In genomic region chr3:95669309-95669665, GRCm38 (mm10) we compare ENCODE assay signal across 12 mouse cellular contexts. TPM values are rescaled to one million over a fixed set of nuclear protein-coding genes. Genes with fewer than 3 reads are reported as not detected.
DNase-seq lines count a peak whose midpoint lies in the region; ATAC-seq and TF ChIP-seq lines count a peak whose summit lies in the region.
"Had no signal": no experiment of that assay in that cellular context is flagged by ENCODE, and none has a peak within 500 bp of the region (broad histone marks: within the 10 kb centered on the region; RNA-seq: fewer than 3 reads in every experiment).

No protein-coding gene starts in this region.

- no peaks in the 10 kb centered on the region for H3K27me3 ChIP-seq in heart, embryonic 12.5 days (replicated peaks)
- no peaks in the 10 kb centered on the region for H3K27me3 ChIP-seq in spleen, adult 2 months (ENCODE audit: control insufficient read depth, insufficient read depth, low read length)
- H3K27me3 ChIP-seq in liver, embryonic 15.5 days, result no peaks in the 10 kb centered on the region

- DNase-seq in heart, adult 18-20 months, result no peak
- no peak for DNase-seq in spleen, adult 2 months (ENCODE audit: low read depth in 1 of 2, low spot score in 2 of 2)
- DNase-seq in spleen, postnatal 14 days (ENCODE audit: low spot score in 2 of 2), result no peak
- DNase-seq in thymus, postnatal 4 days, result peak; percentile 50
- DNase-seq in embryo, embryonic 9.5 days (ENCODE audit: extremely low spot score), result no peak
- DNase-seq in cerebellum, adult 8-10 months, result no peak
- DNase-seq: cerebellum, adult 18-20 months had no signal

- peaks cover 78% of the 10 kb centered on the region for H3K4me1 ChIP-seq in heart, embryonic 12.5 days (replicated peaks)
- peaks cover 59% of the 10 kb centered on the region; the same call in 1 of the 2 replicates for H3K4me1 ChIP-seq in spleen, adult 2 months (ENCODE audit: control insufficient read depth, insufficient read depth, insufficient read length)
- peaks cover 94% of the 10 kb centered on the region for H3K4me1 ChIP-seq in liver, embryonic 15.5 days (replicated peaks)

- H3K9me3 ChIP-seq in heart, embryonic 12.5 days (replicated peaks), result no peaks in the 10 kb centered on the region
- no peaks in the 10 kb centered on the region for H3K9me3 ChIP-seq in liver, embryonic 15.5 days (replicated peaks)

- H3K27ac ChIP-seq in heart, embryonic 12.5 days (ENCODE audit: poor library complexity, severe bottlenecking), result 0 out of 2 replicates have a peak overlapping the region, but pooled peaks have one; percentile 96
- H3K27ac ChIP-seq in spleen, adult 2 months (ENCODE audit: insufficient read depth, low read length), result peak overlapping the region; percentile 98
- peak overlapping the region; percentile 89 for H3K27ac ChIP-seq in liver, embryonic 15.5 days (replicated peaks)

- ATAC-seq in heart, embryonic 12.5 days (ENCODE audit: insufficient number of reproducible peaks, low FRiP score), result no peak
- no peak for ATAC-seq in liver, embryonic 15.5 days (ENCODE audit: insufficient read depth)
- ATAC-seq: hindbrain, embryonic 16.5 days; midbrain, embryonic 16.5 days had no signal

- no peak overlapping the region for H3K4me2 ChIP-seq in heart, embryonic 12.5 days
- 0 out of 2 replicates have a peak overlapping the region, but pooled peaks have one; percentile 10 for H3K4me2 ChIP-seq in liver, embryonic 15.5 days

- H3K4me3 ChIP-seq in heart, embryonic 12.5 days, result no peak overlapping the region
- no peak overlapping the region for H3K4me3 ChIP-seq in spleen, adult 2 months (ENCODE audit: extremely low read depth, insufficient read depth, insufficient read length)
- H3K4me3 ChIP-seq in liver, embryonic 15.5 days (replicated peaks), result no peak overlapping the region
- H3K4me3 ChIP-seq: left cerebral cortex, adult 2 months had no signal

- H3K9ac ChIP-seq in heart, embryonic 12.5 days, result no peak overlapping the region
- no peak overlapping the region for H3K9ac ChIP-seq in liver, embryonic 15.5 days

- no peak for TF ChIP-seq POLR2A in spleen, adult 2 months (IDR thresholded peaks at IDR 0.05; ENCODE audit: low read depth, low read length)

- peaks cover 32% of the 10 kb centered on the region for H3K36me3 ChIP-seq in heart, embryonic 12.5 days
- H3K36me3 ChIP-seq in spleen, adult 2 months (ENCODE audit: control insufficient read depth, insufficient read depth, low read length), result peaks cover 8% of the 10 kb centered on the region
- peaks cover 57% of the 10 kb centered on the region for H3K36me3 ChIP-seq in liver, embryonic 15.5 days (replicated peaks)

- TF ChIP-seq CTCF in spleen, adult 2 months (IDR thresholded peaks at IDR 0.05; ENCODE audit: extremely low read depth, insufficient read depth, insufficient read length, insufficient replicate concordance), result no peak

- 94% methylated on average over 3 of the region's 3 CpGs for WGBS in heart, embryonic 12.5 days
- 23% methylated on average over 3 of the region's 3 CpGs for whole genome bisulfite sequencing in spleen, adult 2 months
- 80% methylated on average over 3 of the region's 3 CpGs for WGBS in liver, embryonic 15.5 days (ENCODE audit: insufficient replicate concordance)

RNA-seq across cellular contexts. Expression of gene Mcl1, which starts 10.7 kb away (rescaled TPM):
- 65.2 and 66.9 TPM in 2 replicates for polyA plus RNA-seq in heart, embryonic 12.5 days (2016; fragmentation: Nextera tagmentation; extraction: Ambion mirVana)
- total RNA-seq in heart, adult 18-20 months (2021), result 100 to 1,000 TPM; 159 to 167 TPM
- 169 and 276 TPM in 2 replicates for polyA plus RNA-seq in spleen, adult 2 months (2012; rRNA removed)
- 34.8 and 39.0 TPM in 2 replicates for polyA plus RNA-seq in liver, embryonic 15.5 days (2015; fragmentation: Nextera tagmentation; extraction: Ambion mirVana)

RNA-seq across cellular contexts. Expression of gene Adamtsl4, which starts 18.4 kb away (rescaled TPM):
- 4.3 and 4.9 TPM in 2 replicates for polyA plus RNA-seq in heart, embryonic 12.5 days (2016; fragmentation: Nextera tagmentation; extraction: Ambion mirVana)
- total RNA-seq in heart, adult 18-20 months (2021), result 10 to 100 TPM; 39.1 to 40.6 TPM
- 7.9 and 8.1 TPM in 2 replicates for polyA plus RNA-seq in spleen, adult 2 months (2012; rRNA removed)
- polyA plus RNA-seq in liver, embryonic 15.5 days (2015; fragmentation: Nextera tagmentation; extraction: Ambion mirVana), result 0.79 and 1.0 TPM in 2 replicates

RNA-seq across cellular contexts. Expression of gene Ensa, which starts 44.5 kb away (rescaled TPM):
- 50.8 and 51.4 TPM in 2 replicates for polyA plus RNA-seq in heart, embryonic 12.5 days (2016; fragmentation: Nextera tagmentation; extraction: Ambion mirVana)
- 10 to 100 TPM; 74.3 to 75.2 TPM for total RNA-seq in heart, adult 18-20 months (2021)
- 8.3 and 10.4 TPM in 2 replicates for polyA plus RNA-seq in spleen, adult 2 months (2012; rRNA removed)
- 32.7 and 35.9 TPM in 2 replicates for polyA plus RNA-seq in liver, embryonic 15.5 days (2015; fragmentation: Nextera tagmentation; extraction: Ambion mirVana)
